Mouse (Mus musculus) lung, postnatal 0 days (tissue): ENCODE measurements around the gene Kcnq1.

Source experiments
- CTCF ChIP-seq: IDR thresholded peaks from 2 replicates; pipeline ENCODE4 v1.5.1; 2016; ENCODE audit warnings: antibody characterized with exemption, mild to moderate bottlenecking
- EP300 ChIP-seq: IDR thresholded peaks from 2 replicates; pipeline ENCODE4 v1.6.1; 2016; ENCODE audit warnings: antibody characterized with exemption, mild to moderate bottlenecking, control low read depth

DNA sequence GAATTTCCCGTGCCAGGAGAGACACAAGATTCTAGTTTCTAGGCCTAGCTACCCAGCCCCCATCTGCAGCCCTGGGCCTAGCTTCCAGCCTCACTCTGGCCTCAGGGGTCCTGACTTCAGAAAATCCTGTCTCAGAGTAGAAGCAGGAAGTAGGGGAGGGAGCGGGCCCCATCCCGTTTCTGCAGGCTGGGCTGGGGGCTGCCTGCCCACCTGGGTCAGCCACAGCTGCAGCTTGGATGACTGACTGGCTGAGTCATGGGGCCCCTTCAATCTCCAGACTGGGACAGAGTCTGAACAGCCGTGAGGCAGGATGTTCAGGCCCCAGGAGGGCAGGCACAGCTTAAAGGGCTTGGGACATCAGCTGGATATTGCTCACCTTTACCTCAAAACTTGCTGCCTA lies 308.9 kb downstream of the Kcnq1 start:
- no peak for TF ChIP-seq CTCF
- no peak for TF ChIP-seq EP300
